Mouse (Mus musculus) heart, embryonic 13.5 days (tissue): ENCODE results near the gene Trim71. TPM values are rescaled to one million over a fixed set of nuclear protein-coding genes. Genes with fewer than 3 reads are reported as not detected.
A peak's percentile ranks its signal among the peaks of the same experiment; 100 is the strongest.
"Not testable (repeated sequence)": the region's sequence is repeated elsewhere in the genome, so short reads cannot be mapped to it uniquely, and the experiment has no call there.

ENCODE experiments used
- ATAC-seq: fragments of 200-750 bp; cut with Nextera tagmentation; 2 replicates; pipeline ENCODE4 v1.8.0; 2017; ENCODE audit warnings: moderate TSS enrichment; ENCODE audit not compliant: insufficient number of reproducible peaks, low FRiP score, low TSS enrichment; ENCODE audit errors: extremely low read depth
- H3K27ac ChIP-seq: fragments of 300-500 bp; sonication (generic); replicated peaks from 2 replicates; pipeline ENCODE4 v1.5.1; 2015; ENCODE audit warnings: moderate library complexity, mild to moderate bottlenecking, inconsistent platforms
- H3K27me3 ChIP-seq: fragments of 300-500 bp; sonication (generic); replicated peaks from 2 replicates; pipeline ENCODE4 v1.6.1; 2015; ENCODE audit warnings: mild to moderate bottlenecking, inconsistent platforms
- H3K36me3 ChIP-seq: fragments of 300-500 bp; sonication (generic); 2 replicates; pipeline ENCODE4 v1.6.1; 2015; ENCODE audit warnings: mild to moderate bottlenecking, inconsistent platforms
- H3K4me1 ChIP-seq: fragments of 300-500 bp; sonication (generic); 2 replicates; pipeline ENCODE4 v1.6.1; 2015; ENCODE audit warnings: inconsistent platforms
- H3K4me2 ChIP-seq: fragments of 300-500 bp; sonication (generic); 2 replicates; pipeline ENCODE4 v1.6.1; 2015; ENCODE audit warnings: inconsistent platforms, mild to moderate bottlenecking, moderate library complexity
- H3K4me3 ChIP-seq: fragments of 300-500 bp; sonication (generic); 2 replicates; pipeline ENCODE4 v1.5.1; 2015; ENCODE audit warnings: moderate library complexity, mild to moderate bottlenecking, inconsistent platforms
- H3K9ac ChIP-seq: fragments of 300-500 bp; sonication (generic); 2 replicates; pipeline ENCODE4 v1.6.1; 2015; ENCODE audit warnings: inconsistent platforms, mild to moderate bottlenecking, moderate library complexity
- H3K9me3 ChIP-seq: fragments of 300-500 bp; sonication (generic); 2 replicates; pipeline ENCODE4 v1.6.1; 2016; ENCODE audit warnings: inconsistent platforms
- WGBS: fragments of 180-500 bp; shearing (Covaris S2); methylation state at CpG from one replicate; pipeline ENCODE4 v1.1.7; 2015; ENCODE audit warnings: mixed read lengths; 5-methylcytosine and 5-hydroxymethylcytosine counted together
- polyA plus RNA-seq: library from polyadenylated mRNA; unstranded; fragments of >200 nt; fragmentation: Nextera tagmentation; extraction: Ambion mirVana; gene quantifications from 2 replicates; pipeline ENCODE4 v1.2.1, GENCODE M21; 2015

The Trim71 gene
- polyA plus RNA-seq, 1 experiment from 2014 or later = 0.20 TPM

- Histone ChIP-seq H3K36me3 (no peaks in the 10 kb centered on the region), H3K4me3 (no peak overlapping the region), H3K27me3 (no peaks in the 10 kb centered on the region), H3K4me2 (no peak overlapping the region), H3K9ac (no peak overlapping the region), H3K27ac (no peak overlapping the region), H3K4me1 (peaks cover 20% of the 10 kb centered on the region), H3K9me3 (no peaks in the 10 kb centered on the region)
- WGBS = 48% methylated on average over 5 of the region's 5 CpGs
- ATAC-seq = no peak
Observed at GRCm38 (mm10) chr9:114522041-114522440, 42.1 kb downstream of the Trim71 start.

- not testable (repeated sequence) for H3K36me3 ChIP-seq, H3K9me3 ChIP-seq, H3K9ac ChIP-seq, ATAC-seq, H3K27ac ChIP-seq, H3K27me3 ChIP-seq, H3K4me3 ChIP-seq, H3K4me2 ChIP-seq
- peaks cover 15% of the 10 kb centered on the region for H3K4me1 ChIP-seq
- 66% methylated on average over 4 of the region's 4 CpGs for WGBS
Observed at GRCm38 (mm10) chr9:114520529-114520928, 43.6 kb downstream of the Trim71 start.

- WGBS = 65% methylated on average over 9 of the region's 9 CpGs
- no peak overlapping the region for H3K27ac ChIP-seq
- H3K4me3 ChIP-seq = no peak overlapping the region
- H3K9ac ChIP-seq = no peak overlapping the region
- H3K36me3 ChIP-seq = no peaks in the 10 kb centered on the region; the same call in 1 of the 2 replicates
- ATAC-seq = no peak
- H3K27me3 ChIP-seq = no peaks in the 10 kb centered on the region
- H3K9me3 ChIP-seq = peaks cover 2% of the 10 kb centered on the region; the same call in 1 of the 2 replicates
- H3K4me2 ChIP-seq = no peak overlapping the region
- H3K4me1 ChIP-seq = peaks cover 21% of the 10 kb centered on the region
Observed at GRCm38 (mm10) chr9:114518812-114519477, 45.2 kb downstream of the Trim71 start.

- Histone ChIP-seq H3K36me3 (peaks cover 9% of the 10 kb centered on the region), H3K9me3 (peaks cover 11% of the 10 kb centered on the region), H3K4me2 (no peak overlapping the region), H3K4me1 (peaks cover 21% of the 10 kb centered on the region), H3K4me3 (no peak overlapping the region), H3K27ac (no peak overlapping the region), H3K9ac (no peak overlapping the region), H3K27me3 (no peaks in the 10 kb centered on the region)
- 76% methylated on average over 13 of the region's 13 CpGs for WGBS
- no peak for ATAC-seq
Observed at GRCm38 (mm10) chr9:114517924-114518497, 46.2 kb downstream of the Trim71 start.

- no peaks in the 10 kb centered on the region for H3K27me3 ChIP-seq
- ATAC-seq = no peak
- H3K9ac ChIP-seq = peak within 1 kb of the TSS; percentile 70
- peak within 1 kb of the TSS; percentile 51 for H3K27ac ChIP-seq
- 28% methylated on average over 11 of the region's 11 CpGs for WGBS
- H3K9me3 ChIP-seq = peaks cover 20% of the 10 kb centered on the region
- peaks cover 21% of the 10 kb centered on the region for H3K4me1 ChIP-seq
- H3K36me3 ChIP-seq = peaks cover 17% of the 10 kb centered on the region
- H3K4me2 ChIP-seq = peak within 1 kb of the TSS; percentile 59
- H3K4me3 ChIP-seq = peak within 1 kb of the TSS; percentile 17; the same call in 1 of the 2 replicates
Observed at GRCm38 (mm10) chr9:114515364-114515763, 48.8 kb downstream of the Trim71 start, which contains the start of gene C130032M10Rik. Gene C130032M10Rik (plus strand): TSS chr9:114515697.

GRCm38 (mm10) chr9:114512831-114513230 lies 51.3 kb downstream of the Trim71 start:
- H3K27ac ChIP-seq = no peak overlapping the region
- no peak for ATAC-seq
- H3K27me3 ChIP-seq = no peaks in the 10 kb centered on the region
- WGBS = 91% methylated on average over 21 of the region's 21 CpGs
- H3K4me3 ChIP-seq = no peak overlapping the region
- peaks cover 21% of the 10 kb centered on the region for H3K4me1 ChIP-seq
- H3K4me2 ChIP-seq = no peak overlapping the region
- H3K9ac ChIP-seq = no peak overlapping the region
- H3K9me3 ChIP-seq = peaks cover 20% of the 10 kb centered on the region
- H3K36me3 ChIP-seq = peaks cover 17% of the 10 kb centered on the region

- Histone ChIP-seq H3K4me1 (no peaks in the 10 kb centered on the region), H3K9ac (no peak overlapping the region), H3K4me2 (no peak overlapping the region), H3K9me3 (peaks cover 20% of the 10 kb centered on the region), H3K27ac (no peak overlapping the region), H3K4me3 (no peak overlapping the region), H3K36me3 (peaks cover 17% of the 10 kb centered on the region), H3K27me3 (no peaks in the 10 kb centered on the region)
- 92% methylated on average over 9 of the region's 9 CpGs for WGBS
- no peak for ATAC-seq
Observed at GRCm38 (mm10) chr9:114509785-114510184, 54.4 kb downstream of the Trim71 start.

GRCm38 (mm10) chr9:114507421-114507820 lies 56.7 kb downstream of the Trim71 start:
- H3K27ac ChIP-seq = no peak overlapping the region
- ATAC-seq = no peak
- 86% methylated on average over 9 of the region's 9 CpGs for WGBS
- peaks cover 2% of the 10 kb centered on the region; the same call in 1 of the 2 replicates for H3K36me3 ChIP-seq
- no peak overlapping the region for H3K9ac ChIP-seq
- no peak overlapping the region for H3K4me2 ChIP-seq
- H3K27me3 ChIP-seq = no peaks in the 10 kb centered on the region
- 0 out of 2 replicates have a peak, but pooled peaks cover 4% of the 10 kb centered on the region for H3K4me1 ChIP-seq
- H3K9me3 ChIP-seq = peaks cover 3% of the 10 kb centered on the region; the same call in 1 of the 2 replicates
- H3K4me3 ChIP-seq = no peak overlapping the region

- H3K36me3 ChIP-seq = no peaks in the 10 kb centered on the region
- H3K4me1 ChIP-seq = 0 out of 2 replicates have a peak, but pooled peaks cover 4% of the 10 kb centered on the region
- H3K27ac ChIP-seq = no peak overlapping the region
- no peaks in the 10 kb centered on the region; the same call in 1 of the 2 replicates for H3K27me3 ChIP-seq
- 60% methylated on average over 4 of the region's 4 CpGs for WGBS
- no peaks in the 10 kb centered on the region for H3K9me3 ChIP-seq
- H3K4me3 ChIP-seq = no peak overlapping the region
- no peak for ATAC-seq
- H3K9ac ChIP-seq = no peak overlapping the region
- no peak overlapping the region for H3K4me2 ChIP-seq
Observed at GRCm38 (mm10) chr9:114506564-114506963, 57.6 kb downstream of the Trim71 start.

GRCm38 (mm10) chr9:114504816-114505215 lies 59.4 kb downstream of the Trim71 start, which contains the start of gene Ccr4:
Gene Ccr4 (minus strand): TSS chr9:114504916.
- Histone ChIP-seq H3K36me3 (no peaks in the 10 kb centered on the region), H3K9ac (no peak within 1 kb of the TSS), H3K9me3 (no peaks in the 10 kb centered on the region), H3K27ac (no peak within 1 kb of the TSS), H3K27me3 (peaks cover 4% of the 10 kb centered on the region; the same call in 1 of the 2 replicates), H3K4me3 (no peak within 1 kb of the TSS), H3K4me1 (0 out of 2 replicates have a peak, but pooled peaks cover 4% of the 10 kb centered on the region), H3K4me2 (no peak within 1 kb of the TSS)
- 80% methylated on average over 9 of the region's 9 CpGs for WGBS
- no peak for ATAC-seq

GRCm38 (mm10) chr9:114502711-114503427 lies 61.3 kb downstream of the Trim71 start:
- WGBS = 38% methylated on average over 15 of the region's 15 CpGs
- no peaks in the 10 kb centered on the region for H3K36me3 ChIP-seq
- H3K27me3 ChIP-seq = peaks cover 15% of the 10 kb centered on the region
- no peaks in the 10 kb centered on the region for H3K9me3 ChIP-seq
- ATAC-seq = no peak
- no peak overlapping the region for H3K9ac ChIP-seq
- H3K4me2 ChIP-seq = no peak overlapping the region
- 0 out of 2 replicates have a peak, but pooled peaks cover 8% of the 10 kb centered on the region for H3K4me1 ChIP-seq
- no peak overlapping the region for H3K27ac ChIP-seq
- H3K4me3 ChIP-seq = no peak overlapping the region
